Mouse (Mus musculus): ENCODE data around the gene Plin5. TPM values are rescaled to one million over a fixed set of nuclear protein-coding genes. Genes with fewer than 3 reads are reported as not detected.

The Plin5 gene
- total RNA-seq (2014; rRNA removed) = 4.3 and 4.5 TPM in 2 replicates
- polyA plus RNA-seq (2015; fragmentation: Nextera tagmentation; extraction: Ambion mirVana) = 4.8 and 5.9 TPM in 2 replicates

- TF ChIP-seq CTCF (IDR thresholded peaks at IDR 0.05) = no peak
- H3K4me3 ChIP-seq (ENCODE audit: low read depth, low read length) = peak within 1 kb of the TSS; percentile 25
- ATAC-seq (ENCODE audit: low FRiP score) (peak; percentile 61), DNase-seq (ENCODE audit: low spot score) (peak; percentile 59)
- H3K4me1 ChIP-seq (ENCODE audit: insufficient read depth, low read length) = peaks cover 4% of the 10 kb centered on the region; the same call in 1 of the 2 replicates
- H3K9me3 ChIP-seq (ENCODE audit: low read length) = 0 out of 2 replicates have a peak, but pooled peaks cover 3% of the 10 kb centered on the region
- peaks cover 38% of the 10 kb centered on the region for H3K27me3 ChIP-seq (ENCODE audit: insufficient read depth, low read length)
- 3% methylated on average over 27 of the region's 27 CpGs for WGBS
- no peaks in the 10 kb centered on the region for H3K36me3 ChIP-seq (ENCODE audit: insufficient read depth, low read length)
- H3K27ac ChIP-seq (ENCODE audit: low read depth, low read length) = no peak within 1 kb of the TSS
- H3K9ac ChIP-seq (replicated peaks; ENCODE audit: low read length, poor library complexity, severe bottlenecking) = no peak within 1 kb of the TSS
- H3K4me2 ChIP-seq (ENCODE audit: low read depth, low read length, poor library complexity, severe bottlenecking) = peak within 1 kb of the TSS; percentile 54
Observed at GRCm38 (mm10) chr17:56117251-56117710, at the start of gene Plin5. Gene Plin5, minus strand, starts transcription at chr17:56117596.

GRCm38 (mm10) chr17:56165671-56166070 is 48.3 kb upstream of the Plin5 start:
- DNase-seq (ENCODE audit: low spot score) (no peak), ATAC-seq (ENCODE audit: low FRiP score) (no peak)
- no peak overlapping the region for H3K9ac ChIP-seq (replicated peaks; ENCODE audit: low read length, poor library complexity, severe bottlenecking)
- 0 out of 2 replicates have a peak, but pooled peaks cover 7% of the 10 kb centered on the region for H3K27me3 ChIP-seq (ENCODE audit: insufficient read depth, low read length)
- 44% methylated on average over 11 of the region's 11 CpGs for WGBS
- no peaks in the 10 kb centered on the region for H3K9me3 ChIP-seq (ENCODE audit: low read length)
- no peak; the same call in 1 of the 2 replicates for TF ChIP-seq CTCF (IDR thresholded peaks at IDR 0.05)
- H3K4me1 ChIP-seq (ENCODE audit: insufficient read depth, low read length) = peaks cover 6% of the 10 kb centered on the region
- H3K4me3 ChIP-seq (ENCODE audit: low read depth, low read length) = no peak overlapping the region
- no peak overlapping the region for H3K4me2 ChIP-seq (ENCODE audit: low read depth, low read length, poor library complexity, severe bottlenecking)
- H3K27ac ChIP-seq (ENCODE audit: low read depth, low read length) = no peak overlapping the region
- H3K36me3 ChIP-seq (ENCODE audit: insufficient read depth, low read length) = no peaks in the 10 kb centered on the region

DNA sequence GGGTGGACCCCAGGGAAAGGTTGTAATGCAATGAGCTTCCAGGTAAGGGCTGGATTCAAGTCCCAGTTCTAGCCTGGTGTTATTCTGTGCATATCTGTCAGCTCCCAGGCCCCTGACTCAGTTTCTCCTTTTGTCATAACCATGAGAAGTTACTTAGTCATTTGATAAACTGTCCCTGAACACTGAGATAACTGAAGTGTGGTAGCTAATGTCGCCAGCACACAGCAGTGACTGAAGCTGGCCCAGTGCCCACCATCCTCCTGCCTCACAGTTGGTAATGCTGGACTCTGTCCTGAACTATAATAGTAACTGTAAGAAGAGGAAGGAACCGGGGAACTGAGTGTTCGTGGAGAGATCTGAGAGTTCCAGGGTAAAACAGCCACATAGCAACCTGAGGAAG is 47.1 kb upstream of the Plin5 start:
- H3K27ac ChIP-seq (ENCODE audit: low read depth, low read length) = no peak overlapping the region
- 78% methylated on average over 3 of the region's 3 CpGs for WGBS
- no peak overlapping the region for H3K9ac ChIP-seq (replicated peaks; ENCODE audit: low read length, poor library complexity, severe bottlenecking)
- H3K4me2 ChIP-seq (ENCODE audit: low read depth, low read length, poor library complexity, severe bottlenecking) = no peak overlapping the region
- no peak for TF ChIP-seq CTCF (IDR thresholded peaks at IDR 0.05)
- DNase-seq (ENCODE audit: low spot score) (no peak), ATAC-seq (ENCODE audit: low FRiP score) (no peak)
- H3K4me1 ChIP-seq (ENCODE audit: insufficient read depth, low read length) = peaks cover 6% of the 10 kb centered on the region
- 0 out of 2 replicates have a peak, but pooled peaks cover 7% of the 10 kb centered on the region for H3K27me3 ChIP-seq (ENCODE audit: insufficient read depth, low read length)
- H3K9me3 ChIP-seq (ENCODE audit: low read length) = no peaks in the 10 kb centered on the region
- H3K36me3 ChIP-seq (ENCODE audit: insufficient read depth, low read length) = no peaks in the 10 kb centered on the region
- no peak overlapping the region for H3K4me3 ChIP-seq (ENCODE audit: low read depth, low read length)

GRCm38 (mm10) chr17:56163523-56164102 is 46.2 kb upstream of the Plin5 start:
- Histone ChIP-seq H3K4me1 (ENCODE audit: insufficient read depth, low read length) (peaks cover 6% of the 10 kb centered on the region), H3K27ac (ENCODE audit: low read depth, low read length) (no peak overlapping the region), H3K9ac (replicated peaks; ENCODE audit: low read length, poor library complexity, severe bottlenecking) (no peak overlapping the region), H3K4me3 (ENCODE audit: low read depth, low read length) (no peak overlapping the region), H3K4me2 (ENCODE audit: low read depth, low read length, poor library complexity, severe bottlenecking) (no peak overlapping the region), H3K36me3 (ENCODE audit: insufficient read depth, low read length) (no peaks in the 10 kb centered on the region), H3K9me3 (ENCODE audit: low read length) (no peaks in the 10 kb centered on the region), H3K27me3 (ENCODE audit: insufficient read depth, low read length) (0 out of 2 replicates have a peak, but pooled peaks cover 7% of the 10 kb centered on the region)
- no peak for DNase-seq (ENCODE audit: low spot score)
- WGBS = 85% methylated on average over 6 of the region's 6 CpGs
- no peak for ATAC-seq (ENCODE audit: low FRiP score)
- no peak for TF ChIP-seq CTCF (IDR thresholded peaks at IDR 0.05)

DNA sequence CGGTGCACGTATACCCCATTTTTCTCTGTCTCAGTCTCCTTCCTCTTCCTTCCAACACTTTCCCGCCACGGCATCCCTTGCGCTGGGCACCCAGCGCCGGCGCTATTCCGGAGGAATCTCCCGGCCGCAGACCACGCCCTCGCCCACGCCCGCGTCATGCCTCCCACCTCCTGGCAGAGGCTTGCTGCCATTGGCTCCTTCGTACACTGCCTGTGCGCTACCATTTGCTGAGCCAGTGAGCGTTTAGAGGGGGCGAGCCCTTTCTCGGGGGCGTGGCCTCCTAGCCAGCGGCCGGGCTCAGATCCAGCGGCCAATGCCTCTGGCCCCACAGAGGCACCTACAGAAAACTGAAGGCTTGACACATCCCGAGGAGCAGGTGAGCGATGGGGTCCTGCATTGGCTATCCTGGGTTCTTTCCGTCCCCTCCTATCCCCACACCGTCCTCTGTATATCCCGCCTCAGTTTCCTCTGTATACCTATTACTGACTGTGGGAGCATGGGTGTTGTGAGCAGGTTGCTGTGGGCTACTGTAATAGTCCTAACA is 44.9 kb upstream of the Plin5 start, which contains the start of gene Tnfaip8l1:
TSS of gene Tnfaip8l1 (plus strand) at position 247 of the 544 bp plus-strand sequence.
- under 1% methylated on average over 28 of the region's 30 CpGs for WGBS
- H3K36me3 ChIP-seq (ENCODE audit: insufficient read depth, low read length) = no peaks in the 10 kb centered on the region
- H3K27ac ChIP-seq (ENCODE audit: low read depth, low read length) = no peak within 1 kb of the TSS
- no peaks in the 10 kb centered on the region for H3K9me3 ChIP-seq (ENCODE audit: low read length)
- TF ChIP-seq CTCF (IDR thresholded peaks at IDR 0.05) = peak; percentile 17; the same call in 1 of the 2 replicates
- H3K4me2 ChIP-seq (ENCODE audit: low read depth, low read length, poor library complexity, severe bottlenecking) = peak within 1 kb of the TSS; percentile 56
- ATAC-seq (ENCODE audit: low FRiP score) = peak; percentile 96
- 0 out of 2 replicates have a peak, but pooled peaks cover 17% of the 10 kb centered on the region for H3K27me3 ChIP-seq (ENCODE audit: insufficient read depth, low read length)
- H3K4me3 ChIP-seq (ENCODE audit: low read depth, low read length) = peak within 1 kb of the TSS; percentile 37
- peak within 1 kb of the TSS; percentile 2 for H3K9ac ChIP-seq (replicated peaks; ENCODE audit: low read length, poor library complexity, severe bottlenecking)
- peak; percentile 95 for DNase-seq (ENCODE audit: low spot score)
- peaks cover 6% of the 10 kb centered on the region for H3K4me1 ChIP-seq (ENCODE audit: insufficient read depth, low read length)

GRCm38 (mm10) chr17:56159729-56160128 is 42.3 kb upstream of the Plin5 start:
- 4% methylated on average over 9 of the region's 9 CpGs for WGBS
- H3K4me1 ChIP-seq (ENCODE audit: insufficient read depth, low read length) = peaks cover 6% of the 10 kb centered on the region
- H3K9ac ChIP-seq (replicated peaks; ENCODE audit: low read length, poor library complexity, severe bottlenecking) = no peak overlapping the region
- 0 out of 2 replicates have a peak, but pooled peaks cover 20% of the 10 kb centered on the region for H3K27me3 ChIP-seq (ENCODE audit: insufficient read depth, low read length)
- no peak overlapping the region for H3K4me3 ChIP-seq (ENCODE audit: low read depth, low read length)
- no peaks in the 10 kb centered on the region for H3K9me3 ChIP-seq (ENCODE audit: low read length)
- ATAC-seq (ENCODE audit: low FRiP score) (no peak), DNase-seq (ENCODE audit: low spot score) (peak; percentile 69)
- H3K4me2 ChIP-seq (ENCODE audit: low read depth, low read length, poor library complexity, severe bottlenecking) = no peak overlapping the region
- H3K27ac ChIP-seq (ENCODE audit: low read depth, low read length) = no peak overlapping the region
- no peaks in the 10 kb centered on the region for H3K36me3 ChIP-seq (ENCODE audit: insufficient read depth, low read length)
- peak; percentile 84 for TF ChIP-seq CTCF (IDR thresholded peaks at IDR 0.05)
